Mouse (Mus musculus) brown adipose tissue, adult 24 weeks (tissue): Measurements from ENCODE around the gene 1700006A11Rik. TPM values are rescaled to one million over a fixed set of nuclear protein-coding genes. Genes with fewer than 3 reads are reported as not detected.
"Not testable (repeated sequence)": the region's sequence is repeated elsewhere in the genome, so short reads cannot be mapped to it uniquely, and the experiment has no call there.

Experiments used
- H3K27ac ChIP-seq: fragments of 200-500 bp; replicated peaks from 2 replicates; pipeline ENCODE4 v1.5.1; 2012; ENCODE audit warnings: low read depth, mild to moderate bottlenecking, low read length
- H3K4me1 ChIP-seq: fragments of 200-500 bp; 2 replicates; pipeline ENCODE4 v1.6.1; 2012; ENCODE audit warnings: low read length, mixed read lengths; ENCODE audit not compliant: control insufficient read depth, insufficient read depth, insufficient read length
- H3K4me3 ChIP-seq: fragments of 200-500 bp; 2 replicates; pipeline ENCODE4 v1.5.1; 2012; ENCODE audit warnings: low read depth, mild to moderate bottlenecking, low read length, moderate library complexity; ENCODE audit not compliant: insufficient read depth
- polyA plus RNA-seq: library from polyadenylated mRNA; stranded (reverse); fragments of >200 nt; gene quantifications from 2 replicates; pipeline ENCODE4 v1.2.4, GENCODE M21; 2012; ENCODE audit not compliant: missing spikeins, insufficient read depth, insufficient read length

1700006A11Rik gene
- not detected in 2 replicates for polyA plus RNA-seq

DNA sequence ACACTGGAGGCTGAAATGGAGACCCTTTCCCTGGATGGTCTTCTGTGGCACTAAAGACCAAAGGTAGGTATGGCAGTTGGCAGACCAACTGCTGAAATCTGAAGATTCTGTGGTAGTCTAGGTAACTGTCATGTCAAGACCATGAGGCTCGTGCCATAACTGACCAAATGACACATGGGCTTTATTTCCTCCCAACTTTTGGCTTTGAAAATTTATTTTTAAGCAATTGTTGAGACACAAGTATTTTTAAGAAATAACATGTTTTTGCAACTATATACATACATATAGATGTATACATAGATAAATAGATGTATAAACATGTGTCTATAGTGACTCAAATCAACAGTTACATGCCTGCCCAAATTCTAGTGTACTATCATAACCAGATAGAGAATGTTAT, at the start of gene 1700006A11Rik:
TSS of gene 1700006A11Rik (minus strand) at position 101 of the 400 bp plus-strand sequence.
- H3K27ac ChIP-seq = no peak within 1 kb of the TSS
- no peak within 1 kb of the TSS for H3K4me3 ChIP-seq
- H3K4me1 ChIP-seq = no peaks in the 10 kb centered on the region

DNA sequence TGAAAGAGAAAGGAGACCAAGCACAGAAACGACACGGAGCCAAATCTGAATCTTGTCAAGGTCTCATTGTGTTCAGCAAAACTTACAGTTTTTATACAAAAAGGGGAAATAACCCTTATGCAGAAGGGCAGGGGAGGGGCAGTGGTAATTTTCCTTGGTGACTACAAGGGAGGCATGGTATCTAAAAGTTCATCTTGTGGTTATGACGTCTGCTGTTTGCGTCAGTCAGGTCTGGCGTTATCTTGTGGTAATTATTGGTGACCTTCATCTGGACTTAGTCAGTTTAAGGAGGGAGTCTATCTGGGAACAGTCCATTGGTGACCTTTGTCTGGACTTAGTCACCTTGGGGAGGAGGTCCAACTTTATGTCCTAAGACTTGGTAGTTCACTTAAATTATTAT, 48.5 kb upstream of the 1700006A11Rik start:
- H3K4me1 ChIP-seq, H3K27ac ChIP-seq, H3K4me3 ChIP-seq: not testable (repeated sequence)

DNA sequence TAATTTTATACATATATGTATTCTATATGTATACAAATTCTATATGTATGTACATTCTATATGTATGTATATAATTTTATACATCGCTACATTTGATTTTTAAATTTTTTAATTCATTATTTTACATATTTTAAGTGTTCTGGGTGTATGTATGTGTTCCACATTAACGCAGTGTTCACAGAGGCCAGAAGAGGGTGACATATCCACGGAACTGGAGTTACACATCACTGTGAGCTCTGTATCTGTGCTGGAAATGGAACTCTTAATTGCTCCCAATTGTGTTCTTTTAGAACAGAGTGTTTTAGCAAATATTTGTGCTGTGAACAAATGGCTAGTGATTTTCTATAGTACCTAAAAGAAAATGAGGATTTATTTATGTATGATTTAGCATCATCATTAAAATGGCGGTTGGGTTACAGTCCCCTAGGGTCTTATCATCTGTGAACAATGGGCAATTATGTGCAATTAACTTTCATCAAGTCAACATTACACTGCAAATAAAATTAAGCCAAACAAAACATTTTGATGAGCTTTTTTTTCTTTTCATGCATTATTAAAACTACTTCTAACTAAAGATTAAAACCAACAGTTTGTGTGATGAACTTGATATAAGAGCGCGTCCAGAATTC, 40.4 kb upstream of the 1700006A11Rik start:
- Histone ChIP-seq H3K27ac (no peak overlapping the region), H3K4me1 (no peaks in the 10 kb centered on the region), H3K4me3 (no peak overlapping the region)

DNA sequence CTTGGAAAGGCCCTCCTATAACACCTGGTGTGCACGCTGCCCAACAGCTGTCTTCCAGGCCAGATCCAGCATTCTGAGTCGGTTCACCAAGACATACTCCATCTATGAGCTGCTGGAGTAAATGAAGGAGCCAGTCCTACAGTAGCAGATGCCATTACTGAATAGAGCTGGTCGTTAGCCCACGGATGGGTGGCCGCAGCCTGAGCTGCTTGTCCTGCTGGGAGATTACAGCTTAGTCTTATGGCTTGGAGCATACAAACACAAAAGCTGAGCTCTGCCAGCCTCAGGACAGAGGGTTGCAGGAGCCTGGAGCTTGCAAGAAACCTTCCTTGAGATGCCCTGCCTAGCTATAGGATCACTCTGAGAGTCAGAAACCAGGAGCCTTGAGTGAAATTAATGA, 33.6 kb downstream of the 1700006A11Rik start:
- no peak overlapping the region for H3K27ac ChIP-seq
- no peak overlapping the region for H3K4me3 ChIP-seq
- no peaks in the 10 kb centered on the region for H3K4me1 ChIP-seq

DNA sequence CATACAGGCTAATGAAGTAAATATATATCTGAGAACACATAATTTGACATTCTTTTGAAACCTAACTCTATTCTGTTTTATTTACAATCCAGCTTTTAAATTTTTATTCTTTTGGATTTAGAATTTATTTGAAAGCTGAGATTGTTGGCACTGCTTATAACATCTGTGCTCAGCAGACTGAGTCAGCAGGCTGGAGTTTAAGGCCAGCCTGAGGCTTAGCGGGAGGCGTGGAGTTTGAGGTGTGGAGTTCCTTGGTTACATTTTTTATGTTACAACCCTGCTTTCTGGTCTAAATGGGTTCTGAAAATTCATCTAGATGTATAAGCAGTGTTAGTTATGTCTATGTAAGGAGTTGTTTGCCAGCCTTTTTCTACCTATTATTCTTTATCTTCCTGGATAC, 35.7 kb downstream of the 1700006A11Rik start:
- Histone ChIP-seq H3K27ac (no peak overlapping the region), H3K4me3 (no peak overlapping the region), H3K4me1 (no peaks in the 10 kb centered on the region)

DNA sequence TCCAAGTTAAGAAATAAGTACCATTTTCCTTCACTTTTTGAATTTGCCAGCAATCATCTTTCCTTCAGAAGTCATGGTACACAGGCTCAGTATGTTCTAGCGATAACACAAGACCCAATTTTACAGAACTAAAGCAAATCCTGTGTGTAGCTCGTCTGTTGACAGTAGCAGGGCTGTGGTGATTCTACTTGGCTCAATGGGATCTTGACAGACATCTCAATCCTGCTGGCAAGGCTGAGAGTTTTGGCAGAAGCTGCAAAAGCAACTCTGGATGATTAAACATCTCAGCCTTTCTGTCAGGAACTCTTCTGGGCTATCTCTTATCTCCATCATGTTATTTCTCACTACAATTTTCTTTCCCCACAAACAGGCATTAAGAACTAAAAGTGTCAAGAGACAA, 36.2 kb downstream of the 1700006A11Rik start:
- no peak overlapping the region for H3K27ac ChIP-seq
- H3K4me3 ChIP-seq = no peak overlapping the region
- no peaks in the 10 kb centered on the region for H3K4me1 ChIP-seq

DNA sequence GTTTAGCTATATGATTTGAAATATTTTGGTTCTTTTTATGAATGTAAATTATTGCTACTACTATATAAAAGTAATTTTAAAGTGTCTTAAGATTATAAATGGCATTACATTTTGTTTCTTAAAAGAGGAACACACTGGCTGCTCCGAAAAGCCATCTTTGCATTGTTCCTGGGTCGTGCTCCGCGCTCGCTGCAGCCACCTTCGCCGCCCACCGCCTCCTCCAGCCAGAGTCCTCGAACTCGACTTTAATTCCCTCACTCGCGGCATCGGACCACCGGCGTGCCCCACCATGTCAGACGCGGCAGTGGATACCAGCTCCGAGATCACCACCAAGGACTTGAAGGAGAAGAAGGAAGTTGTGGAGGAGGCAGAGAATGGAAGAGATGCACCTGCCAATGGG, 40.5 kb downstream of the 1700006A11Rik start:
- H3K4me1 ChIP-seq, H3K27ac ChIP-seq, H3K4me3 ChIP-seq: not testable (repeated sequence)

DNA sequence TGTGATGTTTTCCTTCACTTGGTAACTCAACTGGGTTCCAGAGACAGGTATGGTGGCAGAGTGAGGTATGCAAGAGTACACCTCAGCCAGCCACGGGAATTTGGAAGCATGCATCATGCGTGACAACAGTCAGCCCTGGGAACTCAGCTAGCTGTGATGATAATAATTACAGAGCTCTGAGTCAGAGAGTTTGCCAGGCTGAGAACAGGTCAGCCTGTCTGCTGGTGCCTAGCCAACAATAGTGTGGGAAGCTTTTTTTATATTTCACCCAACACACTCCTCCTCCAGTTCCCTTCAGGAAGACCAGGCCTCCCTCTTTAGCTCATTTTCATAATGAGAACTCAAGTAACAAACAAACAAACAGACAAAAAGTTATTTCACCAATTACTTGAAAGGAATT, 53.8 kb downstream of the 1700006A11Rik start:
- Histone ChIP-seq H3K4me3 (no peak overlapping the region), H3K4me1 (no peaks in the 10 kb centered on the region), H3K27ac (no peak overlapping the region)

DNA sequence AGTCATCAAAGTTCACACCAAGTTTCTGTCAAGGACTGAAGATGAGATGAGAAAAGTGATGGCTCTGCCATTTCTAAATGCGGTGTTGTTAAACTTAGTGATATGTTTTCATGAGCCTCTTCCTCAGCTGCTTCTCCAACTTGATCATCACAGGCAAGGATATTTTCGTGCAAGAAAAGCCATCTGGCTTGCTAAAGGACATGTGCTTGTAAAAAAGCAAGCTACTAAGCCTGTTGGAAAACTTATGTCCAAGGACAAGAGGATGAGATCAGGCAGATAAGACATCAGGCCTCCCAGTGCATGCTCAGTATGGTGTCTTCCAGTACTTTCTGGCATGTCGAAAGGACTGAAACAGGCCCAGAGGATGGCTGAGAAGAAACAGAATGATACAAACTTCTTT, 68.3 kb downstream of the 1700006A11Rik start:
- Histone ChIP-seq H3K4me1 (no peaks in the 10 kb centered on the region), H3K27ac (no peak overlapping the region), H3K4me3 (no peak overlapping the region)

Other genes with a start within 250 kb of the 1700006A11Rik start
- gene Tram1l1, start 105.2 kb downstream of the 1700006A11Rik start, polyA plus RNA-seq = not detected in 2 replicates
- not detected in 2 replicates for gene 1700003H04Rik, start 155.1 kb upstream of the 1700006A11Rik start, polyA plus RNA-seq